Mouse (Mus musculus) neural tube, postnatal 0 days (tissue): ENCODE results near the gene Gm3005. TPM values are rescaled to one million over a fixed set of nuclear protein-coding genes. Genes with fewer than 3 reads are reported as not detected.

Source experiments
- polyA plus RNA-seq: library from polyadenylated mRNA; unstranded; fragments of >200 nt; fragmentation: Nextera tagmentation; extraction: Ambion mirVana; gene quantifications from 2 replicates; pipeline ENCODE4 v1.2.1, GENCODE M21; 2015

Gm3005 gene
- polyA plus RNA-seq = 9.0 and 12.6 TPM in 2 replicates

DNA sequence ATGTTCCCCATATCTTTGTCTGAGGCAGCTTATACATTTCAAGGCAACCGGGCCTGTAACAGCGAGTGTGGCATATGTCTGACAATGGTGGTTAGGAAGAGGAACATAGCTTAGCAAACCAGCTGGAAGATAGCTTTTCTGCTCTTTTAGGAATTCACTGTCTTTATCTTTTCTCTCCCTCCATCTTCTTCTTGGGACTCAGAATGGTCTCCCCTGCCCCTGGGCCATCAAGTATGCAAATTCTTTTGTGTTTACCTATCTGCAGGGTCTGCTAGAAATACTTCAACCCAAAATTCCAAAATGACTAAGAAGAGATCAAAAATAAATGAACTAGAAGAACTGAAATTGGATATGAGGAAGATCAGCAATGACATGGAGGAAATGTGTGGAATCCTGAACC lies at the start of gene Gm3005:
TSS of gene Gm3005 (plus strand) at position 301 of the 400 bp plus-strand sequence.

GRCm38 (mm10) chr14:3394793-3395192 lies 33.1 kb upstream of the Gm3005 start, which contains the start of gene Gm10413:
Gene Gm10413, plus strand, starts transcription at chr14:3395093.

DNA sequence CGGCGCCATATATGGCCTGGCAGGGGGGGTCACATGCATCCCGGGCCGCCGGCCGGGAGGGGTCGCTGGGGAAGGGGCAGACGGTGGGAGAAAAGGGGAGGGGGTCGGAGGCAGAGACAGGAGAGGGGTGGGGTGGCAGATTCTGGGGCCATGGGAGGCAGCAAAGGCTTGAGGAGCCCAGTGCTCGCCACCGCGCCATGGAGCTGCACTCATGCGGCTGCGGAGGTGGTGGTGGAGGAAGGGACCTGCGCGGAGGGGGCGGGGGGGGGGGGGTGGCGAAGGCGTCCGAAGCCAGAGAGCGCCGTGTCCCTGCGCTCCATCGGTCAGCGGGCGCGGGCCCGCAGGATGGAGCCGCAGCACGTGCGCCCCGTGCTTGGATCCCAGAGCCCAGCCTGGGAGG lies 15.6 kb upstream of the Gm3005 start, which contains the start of gene Gm10409:
TSS of gene Gm10409 (plus strand) at position 301 of the 400 bp plus-strand sequence.

DNA sequence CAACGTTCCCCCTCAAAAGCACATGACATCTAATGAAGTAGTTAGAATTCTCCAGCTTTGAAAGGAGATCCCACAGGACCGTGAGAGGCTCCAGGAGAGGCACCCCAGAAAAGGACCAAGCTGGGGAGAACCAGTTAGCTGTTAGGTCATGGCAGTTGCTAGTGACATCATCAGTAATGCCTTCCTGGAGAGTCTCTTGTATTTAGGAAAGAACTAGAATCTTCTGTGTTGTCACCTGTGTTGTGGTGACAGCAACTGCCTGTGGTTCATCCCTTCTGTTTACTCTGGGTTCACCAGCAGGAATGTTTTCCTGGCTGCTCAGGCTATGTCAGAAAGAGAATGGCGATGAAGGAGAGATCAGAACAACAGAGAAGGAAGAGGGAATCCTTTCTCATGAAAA lies 21.2 kb downstream of the Gm3005 start, which contains the start of gene Gm10408:
TSS of gene Gm10408 (plus strand) at position 301 of the 400 bp plus-strand sequence.

DNA sequence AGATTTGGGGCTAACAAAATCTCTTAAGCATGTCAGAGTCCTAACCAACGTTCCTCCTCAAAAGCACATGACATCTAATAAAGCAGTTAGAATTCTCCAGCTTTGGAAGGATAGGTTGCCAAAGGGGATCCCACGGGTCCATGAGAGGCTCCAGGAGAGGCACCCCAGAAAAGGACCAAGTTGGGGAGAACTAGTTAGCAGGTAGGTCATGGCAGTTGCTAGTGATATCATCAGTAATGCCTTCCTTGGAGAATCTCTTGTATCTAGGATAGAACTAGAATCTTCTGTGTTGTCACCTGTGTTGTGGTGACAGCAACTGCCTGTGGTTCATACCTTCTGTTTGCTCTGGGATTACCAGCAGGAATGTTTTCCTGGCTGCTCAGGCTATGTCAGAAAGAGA lies 206.3 kb downstream of the Gm3005 start, which contains the start of gene Gm3012:
TSS of gene Gm3012 (plus strand) at position 301 of the 400 bp plus-strand sequence.

Other genes with a start within 250 kb of the Gm3005 start
- gene Gm5795, start 239.8 kb upstream of the Gm3005 start, polyA plus RNA-seq = 0.41 and 0.50 TPM in 2 replicates
- gene D830030K20Rik, start 219.6 kb upstream of the Gm3005 start, polyA plus RNA-seq = 35.0 and 44.1 TPM in 2 replicates
- 0.30 and 0.66 TPM in 2 replicates for gene Gm2956, start 95.5 kb upstream of the Gm3005 start, polyA plus RNA-seq
- not detected in 2 replicates for gene Gm10413, start 33.0 kb upstream of the Gm3005 start, polyA plus RNA-seq
- 19.3 and 21.4 TPM in 2 replicates for gene Gm10409, start 15.5 kb upstream of the Gm3005 start, polyA plus RNA-seq
- 0.28 TPM in 1 of 2 replicates, not detected in the other for gene Gm10408, start 21.3 kb downstream of the Gm3005 start, polyA plus RNA-seq
- not detected in 2 replicates for gene Gm3012, start 206.4 kb downstream of the Gm3005 start, polyA plus RNA-seq
- 19.3 and 21.4 TPM in 2 replicates for gene Gm3020, start 223.9 kb downstream of the Gm3005 start, polyA plus RNA-seq